Mouse (Mus musculus): Measurements from ENCODE around the gene Ttc27.

- no peak for TF ChIP-seq POLR2A (IDR thresholded peaks at IDR 0.05; ENCODE audit: control insufficient read depth, low read depth, low read length)
- no peak for TF ChIP-seq CTCF (IDR thresholded peaks at IDR 0.05; ENCODE audit: control insufficient read depth, insufficient read depth, insufficient replicate concordance, low read depth, low read length)
Measured at GRCm38 (mm10) chr17:74732872-74733271, 15.3 kb downstream of the Ttc27 start.

Data from testis, adult 2 months (tissue).